Mouse (Mus musculus) lung, postnatal 0 days (tissue): ENCODE results near the gene Zfp281. TPM values are rescaled to one million over a fixed set of nuclear protein-coding genes. Genes with fewer than 3 reads are reported as not detected.

Experiments used
- ATAC-seq: fragments of 200-750 bp; cut with Nextera tagmentation; 2 replicates; pipeline ENCODE4 v1.8.0; 2017; ENCODE audit warnings: moderate library complexity
- DNase-seq: peaks from one replicate; pipeline ENCODE4 v3.0.0-alpha.2; 2016; ENCODE audit warnings: low spot score
- H3K27ac ChIP-seq: fragments of 300-500 bp; sonication (generic); 2 replicates; pipeline ENCODE4 v1.5.1; 2014; ENCODE audit warnings: antibody characterized with exemption, mild to moderate bottlenecking, low read length, mixed read lengths
- H3K27me3 ChIP-seq: fragments of 300-500 bp; sonication (generic); replicated peaks from 2 replicates; pipeline ENCODE4 v1.6.1; 2014; ENCODE audit warnings: low read length, mixed read lengths; ENCODE audit not compliant: insufficient read depth
- H3K36me3 ChIP-seq: fragments of 300-500 bp; sonication (generic); 2 replicates; pipeline ENCODE4 v1.6.1; 2014; ENCODE audit warnings: low read length, mixed read lengths; ENCODE audit not compliant: insufficient read depth
- H3K4me1 ChIP-seq: fragments of 300-500 bp; sonication (generic); 2 replicates; pipeline ENCODE4 v1.6.1; 2014; ENCODE audit warnings: antibody characterized with exemption, low read depth, low read length, mixed read lengths; ENCODE audit not compliant: insufficient read depth
- H3K4me2 ChIP-seq: fragments of 300-500 bp; sonication (generic); replicated peaks from 2 replicates; pipeline ENCODE4 v1.6.1; 2014; ENCODE audit warnings: low read depth, mild to moderate bottlenecking, low read length, moderate library complexity, mixed read lengths
- H3K4me3 ChIP-seq: fragments of 300-500 bp; sonication (generic); 2 replicates; pipeline ENCODE4 v1.5.1; 2014; ENCODE audit warnings: low read depth, low read length
- H3K9ac ChIP-seq: fragments of 300-500 bp; sonication (generic); replicated peaks from 2 replicates; pipeline ENCODE4 v1.6.1; 2014; ENCODE audit warnings: low read depth, mild to moderate bottlenecking
- H3K9me3 ChIP-seq: fragments of 300-500 bp; sonication (generic); 2 replicates; pipeline ENCODE4 v1.6.1; 2016; ENCODE audit warnings: low read length, mixed read lengths
- CTCF ChIP-seq: IDR thresholded peaks from 2 replicates; pipeline ENCODE4 v1.5.1; 2016; ENCODE audit warnings: antibody characterized with exemption, mild to moderate bottlenecking
- EP300 ChIP-seq: IDR thresholded peaks from 2 replicates; pipeline ENCODE4 v1.6.1; 2016; ENCODE audit warnings: antibody characterized with exemption, mild to moderate bottlenecking, control low read depth
- WGBS: fragments of 180-500 bp; shearing (Covaris S2); extraction: QIAGEN DNeasy Blood & Tissue Kit; methylation state at CpG from one replicate; pipeline ENCODE4 v1.1.7; 2014; 5-methylcytosine and 5-hydroxymethylcytosine counted together
- polyA plus RNA-seq: library from polyadenylated mRNA; unstranded; fragments of >200 nt; fragmentation: Nextera tagmentation; extraction: Ambion mirVana; gene quantifications from 2 replicates; pipeline ENCODE4 v1.2.1, GENCODE M21; 2015

Zfp281 gene
- polyA plus RNA-seq, 1 experiment from 2014 or later, result 15.3 TPM

DNA sequence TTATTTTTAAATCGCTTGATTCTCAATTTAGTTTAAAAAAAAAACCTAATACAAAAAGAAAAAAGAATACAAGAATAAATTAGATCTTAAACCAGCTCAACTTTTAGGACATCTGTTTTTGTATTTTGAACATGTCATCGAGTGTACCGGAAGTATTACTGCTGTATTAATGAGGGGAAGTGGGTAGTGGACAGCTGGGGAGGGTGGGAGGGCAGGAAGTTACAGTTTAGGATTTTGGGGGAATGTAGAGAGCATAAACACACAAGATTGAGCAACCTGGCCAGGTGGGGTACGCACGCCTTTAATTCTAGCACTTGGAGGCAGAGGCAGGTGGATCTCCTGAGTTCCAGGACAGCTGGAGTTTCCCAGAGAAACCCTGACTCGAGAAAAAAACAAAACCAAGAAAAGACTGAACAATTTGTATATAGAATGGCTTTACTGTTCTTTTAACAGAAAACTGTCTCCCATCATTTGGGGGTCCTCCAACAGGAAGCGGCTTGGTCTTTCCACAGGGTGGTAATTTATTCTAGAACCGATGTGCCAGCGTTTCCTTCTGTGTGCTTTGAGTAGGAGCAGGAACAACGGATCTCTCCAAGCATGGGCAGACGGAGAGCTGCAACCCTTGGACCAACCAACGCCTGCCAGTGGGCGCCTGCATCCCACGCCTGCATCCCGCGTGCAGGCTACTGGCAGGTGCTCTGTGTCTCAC is 51.2 kb downstream of the Zfp281 start:
- WGBS, result 79% methylated on average over 16 of the region's 16 CpGs

GRCm38 (mm10) chr1:136676445-136676755 is 51.7 kb downstream of the Zfp281 start:
- peak; percentile 80 for TF ChIP-seq EP300
- TF ChIP-seq CTCF, result peak; percentile 29
- 51% methylated on average over 6 of the region's 6 CpGs for WGBS
- no peak overlapping the region for H3K9ac ChIP-seq
- H3K4me1 ChIP-seq, result no peaks in the 10 kb centered on the region; the same call in 1 of the 2 replicates
- H3K27ac ChIP-seq, result no peak overlapping the region
- no peaks in the 10 kb centered on the region for H3K9me3 ChIP-seq
- no peak overlapping the region for H3K4me3 ChIP-seq
- no peak overlapping the region for H3K4me2 ChIP-seq
- peak; percentile 84 for ATAC-seq
- no peaks in the 10 kb centered on the region for H3K36me3 ChIP-seq
- H3K27me3 ChIP-seq, result no peaks in the 10 kb centered on the region
- peak; percentile 78 for DNase-seq

More for the DNA sequence above, 51.2 kb downstream of the Zfp281 start:
- no peak overlapping the region for H3K9ac ChIP-seq
- H3K36me3 ChIP-seq, result no peaks in the 10 kb centered on the region
- no peak overlapping the region for H3K27ac ChIP-seq
- H3K27me3 ChIP-seq, result no peaks in the 10 kb centered on the region
- no peak overlapping the region for H3K4me3 ChIP-seq
- TF ChIP-seq EP300 (no peak), CTCF (no peak)
- DNase-seq (no peak), ATAC-seq (no peak; the same call in 1 of the 2 replicates)
- H3K4me2 ChIP-seq, result no peak overlapping the region
- H3K9me3 ChIP-seq, result no peaks in the 10 kb centered on the region
- H3K4me1 ChIP-seq, result no peaks in the 10 kb centered on the region; the same call in 1 of the 2 replicates

DNA sequence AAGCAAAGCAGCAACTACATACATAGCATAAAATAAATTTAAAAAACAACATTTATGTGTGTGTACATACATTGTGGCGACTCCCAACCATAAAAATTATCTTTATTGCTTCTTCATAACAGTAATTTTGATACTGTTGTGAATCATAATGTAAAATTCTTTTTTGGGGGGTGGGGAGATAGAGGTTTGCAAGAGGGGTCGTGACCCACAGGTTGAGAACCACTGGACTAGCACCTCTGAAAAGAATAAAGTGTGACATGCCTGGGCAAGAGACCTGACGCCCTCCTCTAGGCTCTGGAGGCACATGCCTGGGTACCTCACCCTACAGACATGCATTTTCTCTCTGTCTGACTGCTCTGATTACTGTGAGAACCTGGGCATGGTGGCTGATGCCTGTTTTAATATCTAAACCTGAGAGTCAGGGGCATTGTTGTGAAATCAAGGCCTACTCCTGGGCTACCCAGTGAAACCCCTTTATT is 53.2 kb downstream of the Zfp281 start:
- no peak overlapping the region for H3K9ac ChIP-seq
- H3K36me3 ChIP-seq, result no peaks in the 10 kb centered on the region
- DNase-seq (no peak), ATAC-seq (no peak)
- H3K4me1 ChIP-seq, result no peaks in the 10 kb centered on the region
- no peak overlapping the region for H3K27ac ChIP-seq
- H3K27me3 ChIP-seq, result no peaks in the 10 kb centered on the region
- TF ChIP-seq EP300 (no peak), CTCF (no peak)
- no peaks in the 10 kb centered on the region for H3K9me3 ChIP-seq
- H3K4me2 ChIP-seq, result no peak overlapping the region
- 91% methylated on average over 3 of the region's 3 CpGs for WGBS
- no peak overlapping the region for H3K4me3 ChIP-seq

GRCm38 (mm10) chr1:136678836-136679235 is 54.1 kb downstream of the Zfp281 start:
- no peaks in the 10 kb centered on the region for H3K4me1 ChIP-seq
- H3K27ac ChIP-seq, result no peak overlapping the region
- no peak overlapping the region for H3K4me2 ChIP-seq
- H3K36me3 ChIP-seq, result no peaks in the 10 kb centered on the region
- 27% methylated on average over 4 of the region's 4 CpGs for WGBS
- DNase-seq (peak; percentile 22), ATAC-seq (no peak)
- no peaks in the 10 kb centered on the region for H3K27me3 ChIP-seq
- H3K4me3 ChIP-seq, result no peak overlapping the region
- H3K9ac ChIP-seq, result no peak overlapping the region
- no peaks in the 10 kb centered on the region for H3K9me3 ChIP-seq
- TF ChIP-seq EP300 (no peak), CTCF (no peak)

Other genes with a start within 250 kb of the Zfp281 start
- 8.0 and 8.5 TPM in 2 replicates for gene Ddx59, start 209.6 kb upstream of the Zfp281 start, polyA plus RNA-seq
- 0.45 and 0.54 TPM in 2 replicates for gene Kif14, start 158.6 kb upstream of the Zfp281 start, polyA plus RNA-seq